Mouse (Mus musculus) left cerebral cortex, postnatal 36 days (tissue): ENCODE measurements at regions not wholly inside any gene's neighbourhood (a gene's known extent, or its start where the extent isn't known, plus 50 kb on each side); places are given as distances from the start of the nearest gene placed in this dataset.
"Not testable (repeated sequence)": the region's sequence is repeated elsewhere in the genome, so short reads cannot be mapped to it uniquely, and the experiment has no call there.

Source experiments
- DNase-seq, 2 experiments: peaks; one replicate each; pipeline ENCODE4 v3.0.0; 2021 to 2022; ENCODE audit warnings: low spot score in 2 of 2, mixed read lengths in 1 of 2
- intact Hi-C: fragments of 180-260 bp; cut with DNase I; formaldehyde crosslinking; loops from one replicate; pipeline ENCODE4 v1.15.1; 2025

GRCm38 (mm10) chr2:149203896-149204295 lies 186.9 kb upstream of the Gm10750 start:
- no peak for DNase-seq
- intact Hi-C loops = no loop called here

GRCm38 (mm10) chr2:149195736-149196135 lies 178.7 kb upstream of the Gm10750 start:
- intact Hi-C loops = loop anchor here (5.0 kb wide), 1 partner anchor 103 kb away; no protein-coding TSS in a partner anchor
- no peak for DNase-seq

- DNase-seq, intact Hi-C loops: not testable (repeated sequence)
These were observed 141.4 kb upstream of the Gm10750 start for GRCm38 (mm10) chr2:149158434-149158833.

GRCm38 (mm10) chr2:149109551-149109950 lies 92.5 kb upstream of the Gm10750 start:
- intact Hi-C loops, DNase-seq: not testable (repeated sequence)

GRCm38 (mm10) chr2:149092146-149092545 lies 75.1 kb upstream of the Gm10750 start:
- intact Hi-C loops = loop anchor here (5.0 kb wide), 1 partner anchor 105 kb away; no protein-coding TSS in a partner anchor
- no peak for DNase-seq
